Mouse (Mus musculus): ENCODE measurements around the gene Psmd8.
"Not testable (repeated sequence)": the region's sequence is repeated elsewhere in the genome, so short reads cannot be mapped to it uniquely, and the experiment has no call there.

Gene Psmd8

DNA sequence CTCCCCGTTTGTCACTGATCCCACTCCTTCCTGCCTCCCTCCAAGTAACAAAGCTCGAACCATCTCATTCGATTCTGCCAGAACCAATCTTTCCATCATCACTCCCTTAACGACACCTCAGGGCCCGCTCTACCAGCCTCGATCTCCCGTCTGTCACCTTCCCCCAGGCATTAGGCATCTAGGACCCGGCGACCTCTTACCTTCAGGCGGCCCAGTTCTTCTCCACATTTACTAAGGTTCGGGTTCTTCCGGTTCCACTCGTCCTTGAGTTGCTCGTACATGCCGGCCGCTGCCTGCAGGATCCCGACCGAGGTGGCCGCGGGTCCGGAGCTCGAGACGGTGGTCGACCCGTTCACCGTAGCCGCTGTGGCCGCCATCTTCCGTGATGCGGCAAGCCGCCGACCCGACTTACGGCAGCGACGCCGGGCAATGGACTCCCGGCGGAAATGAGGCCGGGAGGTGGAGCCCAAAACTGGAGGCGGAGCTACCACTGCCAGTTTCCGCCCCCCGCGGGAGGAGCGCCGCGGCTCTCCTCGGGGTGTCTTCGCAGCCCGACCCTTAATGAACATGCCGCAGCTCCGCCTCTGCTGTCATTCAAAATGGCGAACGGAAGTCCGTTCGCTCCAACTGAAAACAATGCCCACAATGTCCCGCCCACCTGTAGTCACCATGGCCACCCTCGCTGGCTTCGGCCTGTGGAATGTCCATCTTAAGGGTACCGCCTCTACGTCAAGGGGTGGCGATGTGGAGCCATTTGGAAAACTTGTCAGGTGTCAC lies at the start of gene Psmd8:
Gene Psmd8 (minus strand): TSS at position 625 of the 777 bp plus-strand sequence.
- peak; percentile 100 for DNase-seq (ENCODE audit: low read depth, low spot score)

DNA sequence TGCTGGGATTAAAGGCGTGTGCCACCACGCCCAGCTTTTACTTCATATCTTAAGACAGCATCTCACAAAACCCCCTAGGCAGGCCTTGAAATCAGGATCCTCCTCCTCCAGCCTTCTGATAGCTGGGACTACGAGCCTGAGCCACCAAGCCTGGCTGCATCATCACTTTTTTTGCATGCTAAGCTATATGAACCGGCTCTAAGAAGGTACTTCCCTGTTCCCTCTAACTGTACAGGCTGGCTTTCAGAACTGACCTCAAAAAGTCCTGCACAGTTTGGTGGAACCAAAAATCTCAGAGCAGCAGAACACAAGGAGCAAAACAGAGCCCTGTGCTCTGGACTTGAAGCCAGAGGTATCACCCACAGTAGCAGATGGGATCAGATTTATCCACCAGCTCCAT lies 47.7 kb upstream of the Psmd8 start:
- DNase-seq (ENCODE audit: low read depth, low spot score): no peak

- DNase-seq (ENCODE audit: low read depth, low spot score): no peak
Observed at GRCm38 (mm10) chr7:29225520-29225919, 45.0 kb upstream of the Psmd8 start.

GRCm38 (mm10) chr7:29224756-29225394 lies 44.4 kb upstream of the Psmd8 start:
- no peak for DNase-seq (ENCODE audit: low read depth, low spot score)

- no peak for DNase-seq (ENCODE audit: low read depth, low spot score)
Observed at GRCm38 (mm10) chr7:29214846-29215245, 34.3 kb upstream of the Psmd8 start.

- no peak for DNase-seq (ENCODE audit: low read depth, low spot score)
Observed at GRCm38 (mm10) chr7:29214236-29214635, 33.7 kb upstream of the Psmd8 start.

- DNase-seq (ENCODE audit: low read depth, low spot score): no peak
Observed at GRCm38 (mm10) chr7:29213675-29214082, 33.2 kb upstream of the Psmd8 start, which contains the start of gene Catsperg1. Gene Catsperg1 (minus strand): TSS chr7:29214035.

GRCm38 (mm10) chr7:29212775-29213560 lies 32.5 kb upstream of the Psmd8 start:
- not testable (repeated sequence) for DNase-seq (ENCODE audit: low read depth, low spot score)

DNA sequence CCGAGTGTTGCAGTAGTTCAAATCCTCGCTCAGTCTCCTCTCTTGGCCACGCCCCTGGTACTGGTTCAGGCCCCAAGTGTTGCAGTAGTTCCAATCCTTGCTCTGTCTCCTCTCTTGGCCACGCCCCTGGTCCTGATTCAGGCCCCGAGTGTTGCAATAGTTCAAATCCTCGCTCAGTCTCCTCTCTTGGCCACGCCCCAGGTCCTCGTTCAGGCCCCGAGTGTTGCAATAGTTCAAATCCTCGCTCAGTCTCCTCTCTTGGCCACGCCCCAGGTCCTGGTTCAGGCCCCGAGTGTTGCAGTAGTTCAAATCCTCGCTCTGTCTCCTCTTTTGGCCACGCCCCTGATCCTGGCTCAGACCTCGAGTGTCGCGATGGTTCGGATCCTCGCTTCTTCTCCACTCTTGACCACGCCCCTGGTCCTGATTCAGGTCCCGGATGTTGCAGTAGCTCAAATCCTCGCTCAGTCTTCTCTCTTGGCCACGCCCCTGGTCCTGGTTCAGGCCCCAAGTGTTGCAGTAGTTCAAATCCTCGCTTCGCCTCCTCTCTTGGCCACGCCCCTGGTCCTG lies 31.8 kb upstream of the Psmd8 start:
- peak; percentile 94 for DNase-seq (ENCODE audit: low read depth, low spot score)

DNA sequence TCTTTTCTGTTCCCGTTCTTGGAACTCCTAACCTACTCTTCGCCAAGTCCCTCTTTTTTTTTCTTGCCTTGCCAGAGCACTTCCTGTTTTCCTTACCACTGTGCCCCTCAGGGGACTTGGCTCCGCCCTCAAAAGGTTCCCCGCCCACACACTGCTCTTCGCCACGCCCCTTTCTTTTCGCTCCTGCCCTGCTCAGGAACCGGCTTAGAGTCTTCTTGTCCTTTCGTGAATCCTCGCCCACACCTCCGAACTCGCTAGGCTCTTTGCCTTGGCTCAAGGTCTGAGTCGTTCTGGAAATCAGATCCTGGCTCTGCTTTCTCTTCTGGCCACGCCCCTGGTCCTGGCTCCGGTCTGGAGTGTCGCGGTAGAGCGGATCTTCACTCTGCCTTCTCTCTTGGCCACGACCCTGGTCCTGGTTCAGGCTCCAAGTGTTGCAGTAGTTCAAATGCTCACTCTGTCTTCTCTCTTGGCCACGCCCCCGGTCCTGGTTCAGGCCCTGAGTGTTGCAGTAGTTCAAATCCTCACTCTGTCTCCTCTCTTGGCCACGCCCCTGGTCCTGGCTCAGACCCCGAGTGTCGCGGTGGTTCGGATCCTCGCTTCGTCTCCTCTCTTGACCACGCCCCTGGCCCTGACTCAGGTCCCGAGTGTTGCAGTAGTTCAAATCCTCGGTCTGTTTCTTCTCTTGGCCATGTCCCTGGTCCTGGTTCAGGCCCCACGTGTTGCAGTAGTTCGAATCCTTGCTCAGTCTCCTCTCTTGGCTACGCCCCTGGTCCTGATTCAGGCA lies 31.1 kb upstream of the Psmd8 start:
- DNase-seq (ENCODE audit: low read depth, low spot score): peak; percentile 97

DNA sequence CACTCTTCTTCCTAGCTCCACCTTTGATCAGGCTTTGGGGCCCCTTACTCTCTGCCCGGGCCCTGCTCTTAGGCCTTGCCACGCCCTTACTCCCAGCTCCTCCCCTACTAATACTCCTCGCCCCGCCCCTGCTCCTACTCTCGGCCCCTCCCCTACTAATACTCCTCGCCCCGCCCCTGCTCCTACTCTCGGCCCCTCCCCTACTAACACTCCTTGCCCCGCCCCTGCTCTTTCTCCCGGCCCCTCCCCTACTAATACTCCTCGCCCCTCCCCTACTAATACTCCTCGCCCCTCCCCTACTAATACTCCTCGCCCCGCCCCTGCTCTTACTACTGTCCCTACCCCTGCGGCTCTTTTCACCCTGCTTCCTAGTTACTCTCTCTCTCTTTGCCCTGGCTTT lies 30.5 kb upstream of the Psmd8 start:
- DNase-seq (ENCODE audit: low read depth, low spot score): peak; percentile 85

DNA sequence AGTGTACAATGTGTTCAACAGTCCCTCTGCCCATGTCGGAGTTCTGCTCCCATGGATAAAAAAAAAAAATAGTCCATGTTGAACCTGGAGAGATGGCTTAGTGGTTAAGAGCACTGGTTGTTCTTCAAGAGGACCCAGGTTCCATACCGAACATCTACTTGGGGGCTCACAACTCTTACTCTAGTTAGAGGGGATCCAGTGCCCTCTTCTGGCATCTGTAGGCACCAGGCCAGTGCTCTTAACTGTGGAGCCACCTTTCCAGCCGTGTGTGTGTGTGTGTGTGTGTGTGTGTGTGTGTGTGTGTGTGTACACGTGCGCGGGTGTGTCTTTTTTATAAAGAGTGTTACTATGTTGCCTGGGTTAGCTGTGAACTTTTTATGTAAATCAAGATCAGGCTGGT lies 22.1 kb upstream of the Psmd8 start:
- no peak for DNase-seq (ENCODE audit: low read depth, low spot score)

DNA sequence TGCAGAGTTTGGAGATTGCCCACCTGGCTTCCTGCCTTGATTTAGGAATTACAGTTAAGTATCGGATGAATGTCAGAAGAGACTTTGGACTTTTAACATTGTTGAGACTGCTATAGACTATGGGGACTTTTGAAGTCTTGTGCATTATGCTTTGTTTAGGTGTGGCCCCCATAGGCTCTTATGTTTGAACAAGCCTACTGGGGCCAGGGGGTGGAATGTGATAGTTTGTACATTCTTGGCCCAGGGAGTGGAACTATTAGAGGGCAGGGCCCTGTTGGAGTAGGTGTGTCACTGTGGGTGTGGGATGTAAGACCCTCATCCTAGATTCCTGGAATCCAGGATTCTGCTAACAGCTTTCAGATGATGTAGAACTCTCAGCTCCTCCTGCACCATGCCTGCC lies 13.7 kb upstream of the Psmd8 start:
- not testable (repeated sequence) for DNase-seq (ENCODE audit: low read depth, low spot score)

DNA sequence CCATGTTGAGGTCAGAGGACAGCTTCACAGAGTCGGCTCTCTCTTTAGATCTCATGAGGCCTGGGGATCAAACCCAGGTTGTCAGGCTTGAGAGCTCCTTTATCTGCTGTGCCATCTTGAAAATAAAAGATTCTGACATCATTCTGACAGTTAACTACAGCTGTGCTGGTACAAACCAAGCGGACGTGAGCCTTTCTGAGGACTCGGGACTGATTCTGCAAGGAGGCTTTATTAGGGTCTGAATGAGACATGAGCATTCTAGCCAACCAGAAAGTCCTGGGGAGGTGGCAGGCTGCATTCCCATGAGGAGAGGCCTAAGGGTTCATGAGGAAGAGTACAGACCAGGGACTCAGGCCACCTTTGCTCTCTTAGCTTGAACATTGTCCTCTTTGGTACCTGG lies 822 bp upstream of the Psmd8 start:
- DNase-seq (ENCODE audit: low read depth, low spot score): not testable (repeated sequence)

DNA sequence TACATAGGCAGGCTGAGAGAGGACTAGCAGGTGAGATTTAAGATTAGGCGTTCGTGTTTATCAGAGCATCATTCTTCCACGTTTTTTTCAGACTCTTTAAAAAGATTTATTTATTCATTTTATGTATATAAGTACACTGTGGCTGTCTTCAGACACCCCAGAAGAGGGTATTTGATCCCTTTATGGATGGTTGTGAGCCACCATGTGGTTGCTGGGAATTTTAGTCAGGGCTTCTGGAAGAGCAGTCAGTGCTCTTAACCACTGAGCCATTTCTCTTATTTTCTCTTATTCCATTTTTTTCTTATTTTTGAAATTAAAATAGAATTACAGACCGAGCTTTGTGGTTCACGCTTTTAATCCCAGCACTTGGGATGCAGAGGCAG lies 344 bp upstream of the Psmd8 start:
- no peak for DNase-seq (ENCODE audit: low read depth, low spot score)

GRCm38 (mm10) chr7:29179323-29179722 lies 1.2 kb downstream of the Psmd8 start:
- peak; percentile 46 for DNase-seq (ENCODE audit: low read depth, low spot score)

DNA sequence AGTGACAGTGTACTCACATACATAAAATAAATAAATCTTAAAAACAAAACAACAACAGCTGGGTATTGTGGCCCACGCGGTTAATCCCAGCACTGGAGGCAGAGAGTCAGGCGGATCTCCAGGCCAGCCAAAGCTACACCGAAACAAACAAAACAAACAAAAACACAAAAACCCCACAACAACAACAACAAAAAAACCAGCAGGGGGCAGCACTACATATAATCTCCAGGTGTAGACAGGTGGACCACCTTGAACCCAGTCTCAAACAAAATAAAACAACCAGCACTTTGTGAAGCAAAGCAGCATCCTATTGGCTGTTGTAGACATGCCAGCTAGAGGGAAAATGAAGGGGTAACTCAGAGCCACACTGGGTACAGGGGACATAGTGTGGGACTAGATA lies 2.4 kb downstream of the Psmd8 start:
- peak; percentile 52 for DNase-seq (ENCODE audit: low read depth, low spot score)

GRCm38 (mm10) chr7:29172390-29173016 lies 8.0 kb downstream of the Psmd8 start:
- DNase-seq (ENCODE audit: low read depth, low spot score): no peak

GRCm38 (mm10) chr7:29171562-29172097 lies 8.9 kb downstream of the Psmd8 start:
- no peak for DNase-seq (ENCODE audit: low read depth, low spot score)

DNA sequence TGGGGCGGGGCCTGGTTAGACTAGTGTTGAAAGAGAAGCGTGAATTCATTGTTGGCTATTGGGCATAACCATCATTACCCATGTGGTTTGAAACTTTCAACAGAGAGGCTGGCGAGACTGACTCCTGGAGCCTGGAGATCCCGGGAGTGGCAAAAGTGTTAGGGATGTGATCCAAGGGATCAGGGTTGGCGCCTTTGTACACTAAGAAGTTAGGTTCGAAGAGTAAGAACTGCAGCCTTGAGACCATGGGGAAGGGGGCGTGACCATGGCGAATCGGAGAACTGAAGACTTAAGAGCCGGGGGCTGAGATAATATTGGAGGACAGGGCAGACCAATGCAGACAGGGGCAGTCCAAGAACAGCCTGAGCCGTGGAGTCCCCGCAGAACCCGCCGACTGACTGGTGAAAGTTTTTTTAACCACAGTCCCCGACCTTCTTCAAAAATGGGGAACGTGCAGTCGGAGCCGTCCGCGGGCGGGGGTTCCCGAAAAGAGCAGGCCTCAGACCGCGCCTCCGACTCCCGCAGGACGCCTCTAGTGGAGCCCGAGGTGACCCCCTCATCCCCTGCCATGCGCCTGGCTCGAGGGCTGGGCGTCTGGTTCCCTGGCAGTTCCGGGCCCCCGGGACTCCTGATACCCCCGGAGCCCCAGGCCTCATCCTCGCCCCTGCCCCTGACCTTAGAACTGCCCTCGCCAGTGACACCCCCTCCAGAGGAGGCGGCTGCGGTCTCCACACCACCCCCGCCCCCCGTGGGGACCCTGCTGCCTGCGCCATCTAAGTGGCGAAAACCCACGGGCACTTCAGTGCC lies 9.5 kb downstream of the Psmd8 start:
- DNase-seq (ENCODE audit: low read depth, low spot score): peak; percentile 50
